Mouse (Mus musculus) midbrain, postnatal 0 days (tissue): ENCODE measurements around the gene Trim60. TPM values are rescaled to one million over a fixed set of nuclear protein-coding genes. Genes with fewer than 3 reads are reported as not detected.

ENCODE experiments used
- ATAC-seq: fragments of 200-750 bp; cut with Nextera tagmentation; 2 replicates; pipeline ENCODE4 v1.8.0; 2017; ENCODE audit warnings: moderate number of reproducible peaks, mild to moderate bottlenecking, moderate TSS enrichment, moderate library complexity; ENCODE audit not compliant: low FRiP score
- DNase-seq: peaks from one replicate; pipeline ENCODE4 v3.0.0-alpha.2; 2015; ENCODE audit warnings: low spot score
- H3K27ac ChIP-seq: fragments of 300-500 bp; sonication (generic); 2 replicates; pipeline ENCODE4 v1.5.1; 2014; ENCODE audit warnings: low read depth, mild to moderate bottlenecking, low read length, mixed read lengths
- H3K27me3 ChIP-seq: fragments of 300-500 bp; sonication (generic); 2 replicates; pipeline ENCODE4 v1.6.1; 2014; ENCODE audit warnings: low read length, control low read depth, mixed read lengths; ENCODE audit not compliant: insufficient read depth
- H3K36me3 ChIP-seq: fragments of 300-500 bp; sonication (generic); 2 replicates; pipeline ENCODE4 v1.6.1; 2014; ENCODE audit warnings: low read length, control low read depth, mixed read lengths; ENCODE audit not compliant: insufficient read depth
- H3K4me1 ChIP-seq: fragments of 300-500 bp; sonication (generic); 2 replicates; pipeline ENCODE4 v1.6.1; 2014; ENCODE audit warnings: mild to moderate bottlenecking, control low read depth, antibody characterized with exemption, low read length, mixed read lengths; ENCODE audit not compliant: insufficient read depth
- H3K4me2 ChIP-seq: fragments of 300-500 bp; sonication (generic); 2 replicates; pipeline ENCODE4 v1.6.1; 2014; ENCODE audit warnings: low read depth, mild to moderate bottlenecking, low read length, mixed read lengths; ENCODE audit not compliant: poor library complexity, severe bottlenecking
- H3K4me3 ChIP-seq: fragments of 300-500 bp; sonication (generic); 2 replicates; pipeline ENCODE4 v1.5.1; 2014; ENCODE audit warnings: low read depth, mild to moderate bottlenecking, low read length, moderate library complexity
- H3K9ac ChIP-seq: fragments of 300-500 bp; sonication (generic); replicated peaks from 2 replicates; pipeline ENCODE4 v1.6.1; 2014; ENCODE audit warnings: mild to moderate bottlenecking, low read length, moderate library complexity, mixed read lengths; ENCODE audit not compliant: poor library complexity, severe bottlenecking
- H3K9me3 ChIP-seq: fragments of 300-500 bp; sonication (generic); 2 replicates; pipeline ENCODE4 v1.6.1; 2016; ENCODE audit warnings: low read length, control low read depth
- CTCF ChIP-seq: IDR thresholded peaks from 2 replicates; pipeline ENCODE4 v1.5.1; 2016; ENCODE audit warnings: antibody characterized with exemption, mild to moderate bottlenecking
- WGBS: fragments of 180-500 bp; shearing (Covaris S2); extraction: QIAGEN DNeasy Blood & Tissue Kit; methylation state at CpG from one replicate; pipeline ENCODE4 v1.1.7; 2014; 5-methylcytosine and 5-hydroxymethylcytosine counted together
- polyA plus RNA-seq: library from polyadenylated mRNA; unstranded; fragments of >200 nt; fragmentation: Nextera tagmentation; extraction: Ambion mirVana; gene quantifications from 2 replicates; pipeline ENCODE4 v1.2.1, GENCODE M21; 2015
- total RNA-seq: library from RNA; depleted of rRNA; stranded (reverse); fragments of >200 nt; gene quantifications from 2 replicates; pipeline ENCODE4 v1.2.3, GENCODE M21; 2014

Gene Trim60
- total and polyA plus RNA-seq, 2 experiments from 2014 or later, result not detected

DNA sequence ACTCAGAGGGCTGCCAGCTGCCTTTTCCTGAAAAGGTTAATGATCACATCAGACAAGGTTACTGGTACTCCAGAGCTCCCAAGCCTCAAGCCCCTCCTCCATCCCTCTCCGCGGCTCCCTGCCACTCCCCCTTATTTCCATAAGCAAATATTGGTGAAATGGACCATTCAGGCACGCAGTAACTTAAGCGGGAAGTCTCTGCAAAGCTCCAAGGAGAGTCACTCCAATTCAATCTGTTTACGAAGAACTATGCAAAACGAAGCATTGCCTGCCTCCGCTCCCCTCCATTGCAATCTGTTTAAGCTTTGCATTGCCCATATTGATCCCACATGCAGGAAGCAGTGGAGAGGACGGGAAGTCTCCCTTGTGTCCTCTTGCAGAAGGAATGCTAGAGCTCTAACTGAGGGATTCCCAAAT, 18.7 kb upstream of the Trim60 start, which contains the start of gene Apela:
Gene Apela, minus strand, starts transcription at position 220 of the 417 bp plus-strand sequence.
- DNase-seq (peak; percentile 29), ATAC-seq (no peak)
- no peaks in the 10 kb centered on the region for H3K36me3 ChIP-seq
- no peaks in the 10 kb centered on the region for H3K9me3 ChIP-seq
- 1% methylated on average over 8 of the region's 8 CpGs for whole genome bisulfite sequencing
- H3K4me2 ChIP-seq, result peak within 1 kb of the TSS; percentile 48
- no peak within 1 kb of the TSS for H3K27ac ChIP-seq
- H3K27me3 ChIP-seq, result no peaks in the 10 kb centered on the region
- H3K9ac ChIP-seq, result no peak within 1 kb of the TSS
- H3K4me1 ChIP-seq, result no peaks in the 10 kb centered on the region
- TF ChIP-seq CTCF, result no peak
- peak within 1 kb of the TSS; percentile 30 for H3K4me3 ChIP-seq

GRCm38 (mm10) chr8:65034136-65034535, 15.8 kb upstream of the Trim60 start:
- H3K4me1 ChIP-seq, result no peaks in the 10 kb centered on the region
- H3K36me3 ChIP-seq, result no peaks in the 10 kb centered on the region
- H3K9me3 ChIP-seq, result no peaks in the 10 kb centered on the region
- no peak overlapping the region for H3K4me2 ChIP-seq
- WGBS, result 54% methylated on average over 2 of the region's 2 CpGs
- H3K27me3 ChIP-seq, result no peaks in the 10 kb centered on the region
- no peak for ATAC-seq
- no peak overlapping the region for H3K27ac ChIP-seq
- no peak for TF ChIP-seq CTCF
- H3K4me3 ChIP-seq, result no peak overlapping the region
- H3K9ac ChIP-seq, result no peak overlapping the region
- DNase-seq, result no peak

GRCm38 (mm10) chr8:65033056-65033455, 14.7 kb upstream of the Trim60 start:
- H3K9me3 ChIP-seq, result no peaks in the 10 kb centered on the region
- no peaks in the 10 kb centered on the region for H3K27me3 ChIP-seq
- H3K4me1 ChIP-seq, result no peaks in the 10 kb centered on the region
- H3K9ac ChIP-seq, result no peak overlapping the region
- ATAC-seq, result no peak
- H3K4me2 ChIP-seq, result no peak overlapping the region
- no peaks in the 10 kb centered on the region for H3K36me3 ChIP-seq
- H3K27ac ChIP-seq, result no peak overlapping the region
- no peak for TF ChIP-seq CTCF
- no peak overlapping the region for H3K4me3 ChIP-seq
- 88% methylated on average over 13 of the region's 13 CpGs for WGBS
- DNase-seq, result no peak

DNA sequence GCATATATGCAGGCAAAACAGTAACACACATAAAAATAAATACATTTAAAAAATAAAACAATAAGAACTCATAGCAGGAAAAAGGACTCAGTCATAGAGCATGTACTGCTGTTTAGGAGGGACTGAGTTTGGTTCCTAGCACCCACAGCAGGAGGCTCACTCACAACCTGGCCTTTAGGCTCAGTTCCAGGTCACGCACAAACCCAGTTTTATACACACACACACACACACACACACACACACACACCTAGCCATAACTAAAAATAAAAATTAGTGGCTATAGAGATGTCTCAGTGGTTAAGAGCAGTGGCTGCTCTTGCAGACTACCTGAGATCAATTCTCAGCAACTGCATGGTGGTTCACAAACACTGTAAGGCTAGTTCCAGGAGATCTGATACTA, 13.7 kb upstream of the Trim60 start:
- Histone ChIP-seq H3K27ac (no peak overlapping the region), H3K9me3 (no peaks in the 10 kb centered on the region), H3K9ac (no peak overlapping the region), H3K4me1 (no peaks in the 10 kb centered on the region), H3K4me3 (no peak overlapping the region), H3K36me3 (no peaks in the 10 kb centered on the region), H3K27me3 (no peaks in the 10 kb centered on the region), H3K4me2 (no peak overlapping the region)
- TF ChIP-seq CTCF, result no peak
- DNase-seq, result no peak
- 90% methylated on average over 1 of the region's 1 CpGs for WGBS
- ATAC-seq, result no peak

DNA sequence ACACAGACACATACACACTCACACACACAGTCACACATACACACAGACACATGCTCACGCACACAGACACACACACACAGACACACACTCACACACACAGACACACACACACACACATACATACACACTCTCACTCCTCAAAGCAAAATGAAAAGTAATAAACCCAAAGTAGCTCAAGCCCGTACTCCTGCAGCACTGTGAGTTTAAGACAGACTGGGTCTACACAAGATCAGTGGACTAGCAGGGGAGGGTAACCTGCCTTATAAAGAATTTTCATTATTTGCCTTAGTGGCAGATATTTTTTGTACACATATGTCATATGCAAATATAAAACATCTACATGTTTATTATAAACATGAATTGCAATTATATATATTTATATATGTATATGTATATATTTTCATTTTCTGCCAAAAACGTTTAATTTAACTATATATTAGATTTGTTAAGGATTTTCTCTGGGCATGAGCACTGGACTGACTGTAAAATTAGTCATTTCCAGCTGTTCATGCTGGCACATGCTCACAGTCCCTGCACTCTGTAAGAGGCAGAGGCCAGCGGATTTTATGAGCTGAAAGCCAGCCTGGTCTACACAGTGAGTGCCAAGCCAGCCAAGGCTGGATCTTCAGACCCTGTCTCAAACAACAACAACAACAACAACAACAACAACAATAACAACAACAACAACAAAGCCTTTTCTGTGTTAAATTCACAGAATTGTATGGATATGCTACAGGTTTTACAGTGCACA, 12.5 kb upstream of the Trim60 start:
- Histone ChIP-seq H3K4me1 (no peaks in the 10 kb centered on the region), H3K9me3 (no peaks in the 10 kb centered on the region), H3K27ac (no peak overlapping the region), H3K27me3 (no peaks in the 10 kb centered on the region), H3K4me3 (no peak overlapping the region), H3K9ac (no peak overlapping the region), H3K4me2 (no peak overlapping the region), H3K36me3 (no peaks in the 10 kb centered on the region)
- DNase-seq, result no peak
- ATAC-seq, result no peak
- TF ChIP-seq CTCF, result no peak
- 79% methylated on average over 4 of the region's 4 CpGs for WGBS

DNA sequence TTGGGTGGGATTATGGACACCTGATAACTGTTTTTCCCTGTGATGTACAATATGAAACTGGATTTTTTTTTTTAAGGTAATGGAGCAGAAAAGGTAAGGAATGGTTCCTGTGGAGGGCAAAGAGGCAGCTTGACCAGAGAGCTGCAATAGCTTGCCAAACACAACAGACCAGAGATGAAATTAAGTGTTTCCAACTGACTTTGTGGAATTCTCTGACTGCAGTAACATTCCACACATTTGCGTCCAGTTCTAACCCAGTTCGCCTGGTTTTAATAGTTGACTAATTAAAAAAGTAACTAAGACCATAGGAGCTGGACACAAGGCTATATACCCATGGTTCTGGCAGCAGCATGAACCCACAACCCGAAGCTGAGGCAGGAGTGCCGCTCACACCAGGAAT, 11.4 kb upstream of the Trim60 start:
- no peaks in the 10 kb centered on the region for H3K36me3 ChIP-seq
- DNase-seq (no peak), ATAC-seq (no peak)
- no peaks in the 10 kb centered on the region for H3K4me1 ChIP-seq
- no peak overlapping the region for H3K27ac ChIP-seq
- no peak for TF ChIP-seq CTCF
- no peak overlapping the region for H3K4me2 ChIP-seq
- 87% methylated on average over 4 of the region's 4 CpGs for WGBS
- no peaks in the 10 kb centered on the region for H3K27me3 ChIP-seq
- H3K9me3 ChIP-seq, result no peaks in the 10 kb centered on the region
- no peak overlapping the region for H3K4me3 ChIP-seq
- no peak overlapping the region for H3K9ac ChIP-seq
